Mouse (Mus musculus): ENCODE data around the gene Scly. TPM values are rescaled to one million over a fixed set of nuclear protein-coding genes. Genes with fewer than 3 reads are reported as not detected.

Scly gene
- total RNA-seq (2022) = 10 to 100 TPM; 15.5 to 20.3 (median 19.3) TPM

DNA sequence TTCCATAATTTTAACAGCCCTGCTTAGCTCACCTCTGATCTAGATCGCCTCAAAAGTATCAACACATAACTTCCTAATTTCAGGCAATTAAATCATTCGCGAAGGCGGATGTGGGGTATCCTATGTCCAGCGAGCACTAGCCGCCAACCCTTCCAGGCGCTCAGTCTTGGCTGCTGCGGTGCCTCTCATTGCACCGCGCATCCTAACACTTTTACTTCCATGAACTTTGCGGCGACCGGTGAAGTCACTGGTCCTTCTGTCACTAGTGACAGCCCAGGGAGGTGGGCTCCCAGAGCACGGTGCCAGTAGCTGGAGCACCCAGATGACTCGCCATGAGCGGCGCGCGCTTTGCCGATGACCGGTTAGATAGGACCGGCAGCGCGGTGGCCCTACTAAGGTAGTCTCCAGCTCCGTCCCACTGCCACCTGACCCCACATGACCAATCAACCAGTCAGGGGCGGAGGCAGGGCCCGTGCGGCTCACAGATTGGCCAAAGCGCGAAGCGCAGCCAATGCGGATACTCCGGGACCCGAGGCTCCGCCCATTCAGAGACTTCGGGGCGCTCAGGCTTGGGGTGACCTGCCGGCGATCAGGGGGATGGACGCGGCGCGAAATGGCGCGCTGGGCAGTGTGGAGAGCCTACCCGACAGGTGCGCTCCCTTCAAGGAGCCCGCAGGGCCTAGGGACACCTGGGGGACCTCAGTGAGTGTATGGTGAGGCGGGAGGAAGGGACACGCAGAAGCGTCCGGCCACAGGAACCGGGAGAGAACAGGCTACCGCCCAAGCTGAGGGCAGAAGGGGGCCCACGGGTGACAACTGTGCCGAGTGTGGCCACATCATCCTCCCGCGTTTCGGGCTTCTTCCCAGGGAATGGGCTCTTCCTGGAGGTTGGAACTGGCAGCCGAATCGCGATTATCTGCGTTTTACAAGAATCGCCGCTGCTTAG is at the start of gene Scly:
TSS of gene Scly (plus strand) at position 540 of the 946 bp plus-strand sequence.
- peak; percentile 96 for DNase-seq (ENCODE audit: low spot score)

DNA sequence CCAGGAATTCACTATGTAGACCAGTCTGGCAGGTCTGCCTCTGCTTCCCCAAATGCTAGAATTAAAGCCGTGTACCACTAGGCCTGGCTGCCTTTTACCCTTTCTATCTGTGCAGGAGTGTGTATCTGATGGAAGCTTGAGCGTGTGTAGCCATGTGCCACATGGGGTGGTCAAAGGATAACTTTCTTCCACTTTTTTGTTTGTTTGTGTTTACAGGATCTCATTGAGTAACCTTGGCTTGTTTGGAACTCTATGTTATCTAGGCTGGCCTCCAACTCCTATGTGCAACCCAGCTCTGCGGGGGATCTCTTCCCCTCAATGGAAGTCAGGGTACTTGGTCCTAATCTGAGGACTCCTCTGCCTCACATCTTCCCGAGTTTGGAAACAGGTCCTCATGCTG is 49.2 kb upstream of the Scly start:
- no peak for DNase-seq (ENCODE audit: low spot score)

DNA sequence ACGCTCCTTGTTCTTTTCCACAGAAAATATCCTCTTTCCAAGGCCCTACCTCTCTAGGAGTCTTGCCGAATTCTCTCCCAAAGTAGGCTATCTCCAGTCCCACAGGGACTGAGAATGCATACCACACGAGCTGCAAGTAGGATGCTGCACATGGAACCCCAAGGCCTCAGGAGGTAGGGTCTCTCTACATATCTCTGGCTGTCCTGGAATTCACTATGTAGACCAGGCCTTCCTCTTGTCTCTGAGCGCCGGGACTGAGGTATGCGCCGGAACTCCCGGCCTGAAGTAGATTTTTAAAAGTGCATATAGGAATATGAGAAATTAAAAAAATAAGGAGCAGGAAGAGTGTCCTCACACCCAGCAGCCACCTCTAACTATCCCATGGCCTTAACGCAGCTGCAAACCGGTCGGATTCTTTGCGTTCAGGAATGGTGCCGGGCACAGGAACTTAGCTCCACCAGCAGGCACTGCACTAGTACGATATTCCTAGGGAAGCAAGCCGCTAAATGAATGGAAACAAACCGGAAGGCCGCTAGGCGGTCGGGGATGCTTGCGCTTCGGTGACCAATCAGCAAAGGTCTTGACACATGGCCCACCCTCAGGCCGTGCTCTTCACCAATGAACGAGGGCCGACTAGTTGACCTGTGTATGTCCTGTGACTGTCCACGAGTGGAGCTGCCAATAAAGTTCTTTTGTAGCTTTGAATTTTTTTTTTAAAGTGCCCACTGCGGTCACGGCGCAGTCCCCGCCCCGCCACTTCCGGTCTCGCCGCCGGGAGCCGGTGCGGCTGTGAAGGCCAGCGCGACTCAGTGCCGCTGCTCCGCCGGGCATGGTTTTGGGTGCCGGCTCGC is 48.3 kb upstream of the Scly start, which contains the start of gene Ube2f:
TSS of gene Ube2f (plus strand) at position 741 of the 851 bp plus-strand sequence.
- DNase-seq (ENCODE audit: low spot score) = peak; percentile 94

DNA sequence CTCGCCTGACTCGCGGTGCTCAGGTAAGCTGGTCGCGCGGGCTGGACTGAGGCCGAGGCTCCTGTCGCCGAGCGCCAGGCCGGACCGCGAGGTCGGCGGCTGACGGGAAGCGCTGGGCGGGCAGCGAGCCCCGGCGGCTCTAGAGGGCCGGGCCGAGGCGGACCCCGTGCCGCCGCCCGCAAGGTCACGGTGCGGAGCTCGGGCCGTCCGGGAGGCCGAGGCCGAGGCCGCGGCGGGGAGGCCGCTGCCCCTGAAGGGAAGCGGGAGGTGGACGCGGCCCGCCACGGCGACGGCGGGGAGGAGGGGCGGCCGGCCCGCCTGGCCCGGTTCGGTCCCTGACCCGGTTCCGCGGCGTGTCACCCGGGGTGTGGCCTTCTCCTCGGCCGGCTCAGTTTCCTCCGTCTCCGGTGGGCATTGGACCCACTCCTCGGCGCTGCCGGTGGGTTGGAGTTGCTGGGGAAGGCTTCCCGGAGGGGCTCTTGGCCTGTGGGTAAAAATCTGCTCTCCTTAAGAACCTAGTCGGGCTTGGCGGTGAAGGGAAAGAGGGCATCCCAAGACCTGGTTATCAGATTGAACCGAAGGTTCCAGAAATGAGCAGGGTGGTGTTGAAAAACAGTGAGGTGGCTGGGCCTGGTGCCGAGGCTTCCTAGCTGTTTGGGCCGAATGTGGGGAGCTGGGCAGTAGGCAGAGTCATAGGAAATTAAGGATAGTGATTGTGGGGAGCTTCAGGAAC is 47.6 kb upstream of the Scly start:
- peak; percentile 11 for DNase-seq (ENCODE audit: low spot score)

DNA sequence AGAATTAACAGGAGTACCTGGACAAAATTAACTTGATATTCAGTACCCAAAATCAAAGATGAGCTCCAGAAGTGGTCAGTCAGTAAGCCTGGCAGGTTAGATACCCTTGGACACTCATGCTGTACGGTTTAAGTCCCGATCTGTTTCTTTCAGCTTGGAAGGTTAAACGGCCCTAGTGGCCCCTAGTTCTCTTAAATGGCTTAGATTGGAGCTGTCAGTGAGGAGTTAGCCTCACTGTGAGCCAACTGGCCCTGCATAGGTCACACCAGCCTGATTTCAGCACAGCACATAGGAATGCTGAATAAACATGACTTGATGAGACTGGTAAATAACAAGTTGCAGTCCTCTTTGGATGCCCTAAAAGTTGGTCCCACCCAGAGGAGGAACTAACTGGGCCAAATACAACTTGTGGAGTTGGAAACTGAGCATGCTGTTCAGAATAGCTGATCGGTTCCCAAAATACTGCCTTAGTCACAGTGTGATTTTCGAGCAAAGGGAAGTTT is 46.9 kb upstream of the Scly start:
- peak; percentile 26 for DNase-seq (ENCODE audit: low spot score)

DNA sequence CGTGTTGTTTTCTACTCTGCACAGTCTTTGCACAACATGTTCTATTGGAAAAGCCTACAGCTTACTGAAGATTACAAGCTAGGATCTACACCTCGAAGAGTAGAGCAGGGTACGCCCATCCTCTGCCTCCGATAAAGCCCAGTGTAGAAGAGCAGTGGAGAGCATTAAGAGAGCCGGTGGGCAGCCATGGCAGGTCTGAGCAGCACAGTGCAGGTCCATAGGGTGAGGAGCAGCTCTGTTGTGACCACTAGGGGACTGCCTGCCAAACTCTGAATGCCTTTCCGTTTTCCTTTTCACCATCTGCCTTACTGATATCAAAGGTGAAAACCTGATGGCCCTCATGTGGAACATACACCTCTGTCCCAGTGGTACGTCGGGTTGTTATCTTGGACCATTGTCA is 46.2 kb upstream of the Scly start:
- no peak for DNase-seq (ENCODE audit: low spot score)

DNA sequence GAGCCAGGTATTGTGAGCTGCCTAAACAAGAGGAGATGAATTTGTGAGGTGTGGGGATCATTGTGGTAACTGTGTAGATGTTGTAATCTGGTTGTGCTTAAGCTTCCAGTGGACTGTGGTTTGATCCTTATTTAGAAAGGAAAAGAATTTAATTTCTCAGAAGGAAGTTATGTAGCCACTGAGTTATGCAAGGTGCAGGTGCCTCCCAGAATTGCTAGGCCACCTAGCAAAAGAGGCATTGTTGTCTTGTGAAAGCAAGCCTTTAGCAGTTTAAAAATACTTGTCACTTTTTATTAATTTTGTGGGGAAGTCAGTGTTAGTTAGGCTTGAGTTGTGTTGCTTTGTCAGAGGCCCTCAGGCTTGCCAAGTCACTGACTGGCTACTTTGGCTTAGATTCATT is 40.2 kb upstream of the Scly start:
- no peak for DNase-seq (ENCODE audit: low spot score)

DNA sequence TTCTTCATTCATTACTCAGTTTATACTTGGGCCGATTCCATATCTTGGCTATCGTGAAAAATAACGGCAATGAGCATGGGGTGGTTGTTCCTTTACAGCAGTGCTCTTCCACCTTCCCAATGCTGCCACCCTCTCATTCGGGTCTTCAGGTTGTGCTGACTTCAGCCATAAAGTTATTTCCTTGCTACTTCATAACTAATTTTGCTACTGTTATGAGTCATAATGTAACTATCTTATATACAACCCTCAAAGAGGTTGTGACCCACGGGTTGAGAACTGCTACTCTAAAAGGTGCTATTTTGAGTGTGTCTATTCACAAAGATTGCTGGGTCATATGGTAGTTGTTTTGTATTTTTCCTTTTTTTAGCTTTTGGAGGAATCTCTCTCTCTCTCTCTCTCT is 38.3 kb upstream of the Scly start:
- DNase-seq (ENCODE audit: low spot score) = no peak

DNA sequence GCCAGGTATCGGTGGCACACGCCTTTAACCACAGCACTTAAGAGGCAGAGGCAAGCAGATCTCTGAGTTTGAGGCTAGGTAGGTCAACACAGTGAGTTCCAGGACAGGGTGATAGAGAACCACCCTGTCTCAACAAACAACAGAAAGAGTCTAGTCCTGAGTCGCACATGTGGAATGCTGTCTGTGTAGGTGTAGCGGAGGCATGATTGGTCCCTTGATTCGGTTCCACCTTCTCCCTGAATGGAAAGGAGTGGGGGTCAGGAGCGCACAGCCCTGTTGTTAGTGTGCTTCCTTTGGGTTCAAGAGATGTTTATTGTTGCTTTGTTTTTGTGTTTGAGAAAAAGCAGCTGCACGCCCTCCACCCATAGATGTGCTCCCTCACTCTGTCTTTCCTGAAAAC is 35.6 kb upstream of the Scly start:
- DNase-seq (ENCODE audit: low spot score) = no peak

DNA sequence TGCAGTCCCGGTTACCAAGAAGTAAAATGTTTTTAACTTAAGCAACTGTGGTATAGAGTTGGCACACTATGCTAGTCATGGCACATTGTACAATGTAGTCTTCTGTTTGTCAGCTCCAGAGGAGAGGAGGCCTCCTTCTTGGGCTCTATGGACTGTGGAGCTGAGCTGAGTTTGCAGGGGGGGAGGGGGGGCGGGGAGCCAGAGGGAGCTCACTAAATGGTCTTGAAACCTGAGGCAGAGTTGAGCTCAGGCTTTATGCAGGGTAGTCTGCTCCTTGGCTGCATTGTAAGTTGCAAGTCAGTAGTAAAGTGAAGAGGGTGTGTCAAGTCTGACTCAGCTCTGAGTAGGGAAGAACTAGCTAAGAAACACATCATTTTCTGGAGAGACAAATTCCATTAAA is 25.9 kb upstream of the Scly start:
- no peak for DNase-seq (ENCODE audit: low spot score)

DNA sequence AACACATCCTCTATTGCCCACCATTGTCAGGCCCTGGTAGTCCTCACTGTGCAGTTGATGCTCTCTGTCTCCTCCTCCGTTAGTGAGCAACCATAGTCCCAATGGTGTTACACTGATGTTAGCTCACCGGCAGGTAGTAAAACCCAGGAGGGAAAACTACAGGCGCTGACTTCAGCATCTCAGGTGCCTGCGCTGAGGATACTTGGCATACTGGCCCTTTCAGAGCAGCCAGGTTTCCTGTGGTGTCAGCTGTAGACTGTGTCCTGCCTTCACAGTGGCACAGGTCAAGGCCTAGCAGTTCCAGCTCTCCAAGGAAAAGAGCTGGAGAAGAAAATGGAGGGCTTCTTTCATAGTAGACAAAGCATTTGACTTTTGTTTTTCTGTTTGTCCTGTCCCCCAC is 21.6 kb upstream of the Scly start:
- DNase-seq (ENCODE audit: low spot score) = no peak

DNA sequence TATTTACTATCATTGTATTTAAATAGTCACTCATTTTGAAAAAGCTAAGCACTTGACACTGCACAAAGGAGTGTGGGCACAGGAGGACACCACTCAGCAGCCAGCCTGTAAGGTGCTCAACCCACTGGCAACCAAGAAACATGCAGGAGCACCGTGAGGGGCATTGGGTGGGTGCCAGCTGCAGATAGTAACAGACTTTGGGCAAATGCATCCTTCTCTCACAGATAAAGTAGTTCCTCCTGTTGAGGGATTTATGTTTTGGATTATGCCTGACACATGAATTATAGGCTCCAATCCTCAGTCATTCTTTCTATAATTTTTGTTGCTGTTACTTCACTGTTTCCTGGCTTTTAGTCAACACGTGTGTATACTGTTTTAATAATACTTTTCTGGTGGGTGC is 20.7 kb upstream of the Scly start:
- DNase-seq (ENCODE audit: low spot score) = no peak

DNA sequence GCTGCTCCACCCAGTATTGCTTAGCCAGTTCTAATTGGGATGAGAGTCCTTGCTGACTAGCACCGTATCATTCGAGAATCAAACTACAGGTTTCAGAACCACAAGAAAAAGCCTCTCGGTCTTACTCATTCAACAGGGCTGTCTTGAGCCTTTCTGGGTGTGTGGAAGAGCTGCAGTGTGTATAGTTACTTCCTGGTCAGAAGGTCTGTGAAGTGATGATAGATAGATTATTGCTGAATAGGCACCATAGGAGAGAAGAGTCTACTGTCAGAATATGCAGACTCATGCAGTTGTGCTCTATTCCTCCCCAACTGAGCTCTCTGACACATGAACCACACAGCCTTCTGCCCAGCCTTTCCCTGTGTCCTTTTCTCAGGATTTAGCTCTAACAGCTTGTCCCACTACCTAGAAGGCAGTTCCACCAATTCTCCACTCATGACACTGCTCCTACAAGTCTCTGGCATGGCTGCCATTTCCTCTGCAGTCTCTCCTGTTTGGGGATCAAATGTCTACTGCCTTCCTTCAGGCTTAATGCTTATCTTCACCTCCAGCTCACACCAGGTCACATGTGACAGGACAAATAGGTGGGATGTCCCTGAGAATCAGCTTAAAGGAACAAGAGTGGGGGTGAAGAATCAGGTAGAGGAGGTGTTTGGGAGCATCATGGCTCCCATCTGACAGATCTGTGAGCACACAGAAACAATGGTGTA is 19.6 kb upstream of the Scly start:
- DNase-seq (ENCODE audit: low spot score) = no peak

DNA sequence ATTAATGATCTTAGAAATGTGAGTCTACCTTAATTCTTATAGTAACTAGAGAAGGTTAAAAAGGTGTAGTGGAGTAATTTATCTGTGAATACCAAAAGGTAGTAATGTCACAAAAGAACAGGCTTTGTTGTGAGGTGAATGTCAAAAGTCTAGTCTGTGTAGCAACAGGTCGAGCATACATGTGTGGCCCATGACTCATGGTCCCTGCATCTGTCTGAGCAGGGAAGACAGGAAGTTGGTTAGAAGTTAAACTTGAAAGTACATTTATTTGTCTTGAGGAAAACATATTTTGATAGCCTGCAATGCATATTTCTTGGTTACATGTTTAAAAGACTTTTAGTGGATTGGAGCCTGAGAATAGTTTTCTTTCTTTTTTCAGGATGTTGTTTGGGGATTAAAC is 19.0 kb upstream of the Scly start:
- DNase-seq (ENCODE audit: low spot score) = no peak

DNA sequence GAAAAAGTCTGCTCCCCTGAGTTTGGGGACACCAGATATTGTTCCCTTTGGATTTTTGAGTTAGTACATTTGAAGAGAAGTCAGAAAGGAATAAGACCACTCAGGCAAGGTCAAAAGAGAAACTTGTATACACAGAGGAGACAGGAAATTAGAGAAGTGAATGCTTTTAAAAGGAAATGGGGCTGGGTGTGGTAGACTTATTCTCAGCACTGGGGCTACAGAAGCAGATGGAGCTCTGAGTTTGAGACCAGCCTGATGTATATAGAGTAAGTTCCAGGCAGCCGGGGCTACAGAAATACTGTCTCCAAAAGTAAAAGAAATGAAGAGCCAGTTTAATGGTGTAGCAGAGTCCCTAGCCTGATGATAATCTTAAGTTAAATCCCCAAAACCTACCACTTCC is 15.6 kb upstream of the Scly start:
- DNase-seq (ENCODE audit: low spot score) = no peak

DNA sequence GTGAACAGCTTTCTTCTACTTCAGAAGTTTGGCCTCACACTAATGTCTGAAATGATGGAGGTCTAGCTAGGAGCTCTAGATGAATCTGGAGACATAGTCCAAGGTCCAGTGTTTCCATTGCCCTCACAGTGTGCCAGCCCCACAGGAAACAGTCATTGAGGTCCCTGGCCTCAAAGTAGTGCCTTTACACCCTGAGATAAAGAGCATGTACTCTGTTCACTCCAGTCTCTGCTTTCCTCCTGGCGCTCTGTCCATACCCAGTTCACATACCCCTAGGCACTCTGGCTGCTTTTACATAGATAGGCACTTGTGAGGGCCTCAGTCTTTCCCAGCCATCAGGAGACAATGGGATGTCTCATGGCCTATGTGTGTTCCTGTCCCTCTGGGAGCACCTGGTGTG is 8.8 kb upstream of the Scly start:
- DNase-seq (ENCODE audit: low spot score) = no peak

DNA sequence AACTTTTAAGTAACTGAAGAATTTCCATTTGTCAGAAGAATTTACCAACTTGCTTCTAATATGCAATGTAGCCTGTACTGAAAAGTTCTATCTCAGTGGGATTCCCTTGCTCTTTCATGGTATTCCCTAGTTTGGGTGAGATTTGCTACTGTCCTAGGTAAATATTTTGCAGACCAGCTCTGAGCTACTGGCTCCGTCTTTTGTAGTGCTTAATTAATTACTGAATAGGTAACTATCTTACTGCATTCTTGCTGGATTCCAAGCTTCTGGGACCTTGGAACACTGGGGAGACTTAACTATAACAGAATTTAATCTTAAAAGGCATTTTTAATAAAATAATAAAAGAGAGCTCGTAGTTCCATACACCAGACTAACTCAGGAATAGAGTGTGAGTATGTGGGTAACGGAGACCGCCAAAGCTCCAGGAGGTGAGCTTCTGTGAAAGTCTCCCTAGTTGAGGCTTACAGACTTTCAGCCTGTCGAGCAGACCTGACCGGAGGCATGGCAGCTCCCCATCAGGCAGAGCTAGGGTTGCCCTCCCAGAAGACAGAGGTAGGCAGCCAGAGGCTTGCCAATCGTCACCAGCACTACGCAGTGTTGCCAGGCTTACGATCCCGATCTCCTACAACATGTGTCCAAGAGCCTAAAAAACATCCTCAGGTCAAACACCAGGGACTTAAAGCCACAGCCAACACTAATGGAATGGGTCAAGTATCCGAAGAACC is 5.9 kb upstream of the Scly start:
- no peak for DNase-seq (ENCODE audit: low spot score)

DNA sequence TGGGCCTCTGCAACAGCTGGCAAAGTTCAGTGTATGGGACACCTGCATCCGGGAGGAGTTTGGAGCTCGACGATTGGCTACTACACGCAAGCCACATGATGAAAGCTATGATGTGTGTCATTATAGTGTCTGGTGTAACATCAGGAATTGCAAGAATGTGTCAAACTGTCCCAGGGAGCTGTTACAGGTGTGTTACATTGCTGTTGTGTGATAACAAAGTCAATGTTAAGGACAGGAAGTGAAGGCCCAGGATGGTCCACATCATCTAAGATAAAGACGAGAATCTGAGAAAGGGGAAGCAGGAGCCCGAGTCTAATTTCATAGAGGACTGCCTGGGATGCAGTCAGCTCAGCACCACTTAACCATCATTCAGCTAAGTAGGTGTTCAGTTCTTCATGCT is 2.6 kb upstream of the Scly start:
- DNase-seq (ENCODE audit: low spot score) = no peak

DNA sequence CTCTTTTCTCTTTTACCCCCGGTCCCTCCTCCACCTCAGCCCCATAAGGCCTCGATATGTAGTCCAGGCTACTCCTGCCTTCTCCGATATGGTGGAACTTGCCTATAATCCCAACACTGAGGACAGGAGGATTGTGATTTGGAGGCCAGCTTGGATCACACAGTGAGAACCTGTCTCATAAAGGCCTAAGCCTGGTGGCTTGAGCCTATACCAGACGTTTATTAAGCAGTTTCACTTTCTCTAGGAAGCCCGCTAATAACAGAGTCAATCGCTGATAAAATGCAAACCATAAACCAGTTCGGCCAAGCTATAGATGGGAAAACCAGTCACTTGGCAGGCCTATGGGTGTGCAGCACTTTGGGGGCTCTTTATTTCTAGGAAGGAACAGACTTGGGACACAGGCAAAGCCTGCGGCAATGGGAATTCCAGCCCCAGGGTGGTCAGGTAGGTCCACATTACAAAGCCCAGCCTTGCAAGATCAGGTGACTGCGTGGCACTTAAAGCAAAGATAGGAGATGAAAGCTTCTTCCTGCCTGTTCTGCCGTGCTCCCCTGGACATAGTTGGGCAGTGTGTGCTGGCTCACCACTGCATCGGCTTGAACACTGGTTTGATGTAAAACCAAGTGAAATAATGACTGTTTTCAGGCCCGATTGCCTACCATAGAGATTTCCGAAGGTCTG is 1.0 kb downstream of the Scly start:
- no peak for DNase-seq (ENCODE audit: low spot score)
